Mouse (Mus musculus): ENCODE measurements around the gene Wdr77. TPM values are rescaled to one million over a fixed set of nuclear protein-coding genes. Genes with fewer than 3 reads are reported as not detected.
"Not testable (repeated sequence)": the region's sequence is repeated elsewhere in the genome, so short reads cannot be mapped to it uniquely, and the experiment has no call there.

The Wdr77 gene
- total RNA-seq, 2 experiments from 2014 or later = 39.1 to 68.7 TPM

DNA sequence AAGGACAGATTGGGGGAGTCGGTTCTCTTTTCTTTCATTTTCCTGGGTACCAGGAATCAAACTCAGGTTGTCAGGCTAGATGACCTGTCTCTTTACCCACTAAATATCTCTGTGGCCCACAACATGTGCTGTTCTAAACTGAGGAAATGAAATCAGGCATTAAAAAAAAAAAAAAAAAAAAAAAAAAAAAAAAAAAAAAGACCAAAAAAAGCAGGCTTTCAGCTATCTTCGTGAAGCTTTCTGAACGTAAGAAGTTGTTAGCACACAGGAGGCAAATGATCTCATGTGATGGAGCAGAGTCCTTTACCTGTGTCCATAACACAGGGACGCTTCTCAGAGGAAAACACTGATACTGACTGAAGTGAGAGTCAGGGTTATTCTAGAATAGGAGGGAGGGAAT is 23.1 kb upstream of the Wdr77 start:
- no peak for ATAC-seq (replicated peaks; ENCODE audit: poor library complexity)

DNA sequence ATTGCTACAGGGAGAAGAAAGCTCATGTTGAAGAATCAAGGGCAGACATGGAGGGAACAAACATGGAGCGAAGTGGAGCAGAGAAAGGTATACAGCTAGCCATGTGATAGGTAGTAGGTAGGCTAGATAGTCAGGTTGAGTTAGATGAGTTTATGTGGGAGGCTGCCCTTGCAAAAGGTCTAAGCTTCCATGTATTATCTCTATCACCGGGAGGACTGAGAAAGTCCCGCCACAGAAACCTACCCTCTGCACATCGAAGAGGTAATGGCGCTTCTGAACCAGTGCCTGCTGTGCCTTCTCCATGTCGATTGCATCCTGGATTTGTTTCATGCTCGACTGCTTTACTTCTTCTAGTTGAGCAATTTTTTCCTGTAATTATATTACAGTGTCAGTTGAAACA is 7.8 kb upstream of the Wdr77 start:
- no peak for ATAC-seq (replicated peaks; ENCODE audit: poor library complexity)

DNA sequence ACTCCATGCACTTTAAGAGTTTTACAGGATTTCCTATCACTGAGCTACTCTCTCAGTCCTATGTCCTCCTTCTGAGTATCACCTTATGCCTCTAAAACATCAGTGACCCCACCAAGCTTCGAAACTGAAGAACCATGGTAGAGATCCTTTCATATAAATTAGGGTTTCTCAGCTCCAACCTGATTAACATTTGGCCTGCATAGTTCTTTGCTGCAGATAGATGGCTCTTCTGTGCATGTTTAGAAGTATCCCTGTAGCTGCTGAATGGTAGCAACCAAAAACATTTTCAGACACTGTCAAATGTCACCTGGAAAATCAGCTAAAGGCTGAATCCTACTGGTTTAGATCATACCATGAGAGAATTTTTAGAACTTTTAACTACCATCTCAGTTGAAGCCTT is 1.9 kb upstream of the Wdr77 start:
- no peak for ATAC-seq (replicated peaks; ENCODE audit: poor library complexity)

DNA sequence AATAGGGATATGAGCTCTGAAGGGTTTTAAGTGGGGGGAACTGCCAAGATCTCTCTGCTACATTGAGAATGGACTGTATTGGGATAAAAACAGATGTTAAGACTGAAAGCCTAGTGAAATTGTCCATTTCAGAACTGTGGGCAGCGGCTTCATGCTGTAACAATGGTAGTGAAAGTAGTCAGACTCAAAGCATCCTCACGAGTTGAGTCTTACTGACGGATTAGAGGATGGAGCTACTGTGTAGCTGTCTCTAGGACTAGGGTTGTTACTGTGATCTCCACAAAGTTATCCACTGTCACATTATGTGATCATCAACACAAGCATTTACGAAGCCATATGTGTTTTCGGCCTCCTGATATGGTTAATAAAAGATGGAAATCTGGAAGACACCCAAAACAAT is 965 bp upstream of the Wdr77 start:
- ATAC-seq (replicated peaks; ENCODE audit: poor library complexity) = no peak

DNA sequence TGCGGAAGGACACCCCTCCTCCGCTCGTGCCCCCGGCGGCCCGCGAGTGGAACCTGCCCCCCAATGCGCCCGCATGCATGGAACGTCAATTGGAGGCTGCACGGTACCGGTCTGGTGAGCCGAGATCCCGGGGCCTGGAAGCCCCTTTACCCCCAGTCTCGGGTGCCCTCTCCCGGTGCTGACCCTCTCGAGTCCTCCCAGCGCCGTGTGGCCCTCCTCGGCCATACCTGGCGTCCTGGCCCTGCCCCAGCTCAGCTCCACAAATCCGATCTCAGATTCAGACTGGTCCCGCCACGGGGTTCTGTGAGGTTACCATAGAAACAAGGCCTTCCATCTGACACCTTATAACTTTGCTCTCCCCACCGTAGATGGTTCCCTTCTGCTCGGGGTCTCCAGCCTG is 416 bp downstream of the Wdr77 start:
- ATAC-seq (replicated peaks; ENCODE audit: poor library complexity) = peak; percentile 24

DNA sequence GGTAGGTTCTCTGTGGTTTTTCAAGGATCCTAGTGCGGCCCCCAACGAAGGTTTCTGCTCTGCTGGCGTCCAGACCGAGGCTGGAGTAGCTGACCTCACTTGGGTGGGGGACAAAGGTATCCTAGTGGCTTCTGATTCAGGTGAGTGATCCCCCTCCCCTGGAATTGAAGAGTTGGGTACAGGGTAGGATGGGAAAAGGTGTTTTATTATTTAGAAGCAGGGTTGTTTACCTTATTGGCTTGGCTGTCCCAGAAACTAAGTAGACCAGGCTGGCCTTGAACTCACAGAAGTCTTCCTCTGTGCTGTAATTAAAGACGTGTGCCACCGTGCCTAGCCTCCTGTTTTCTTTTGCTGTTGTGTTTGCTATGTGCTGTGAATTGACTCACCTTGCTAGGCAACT is 830 bp downstream of the Wdr77 start, which contains the start of gene Atp5f1:
Atp5f1 (minus strand) TSS at position 101 of the 400 bp plus-strand sequence.
- ATAC-seq (replicated peaks; ENCODE audit: poor library complexity) = no peak

DNA sequence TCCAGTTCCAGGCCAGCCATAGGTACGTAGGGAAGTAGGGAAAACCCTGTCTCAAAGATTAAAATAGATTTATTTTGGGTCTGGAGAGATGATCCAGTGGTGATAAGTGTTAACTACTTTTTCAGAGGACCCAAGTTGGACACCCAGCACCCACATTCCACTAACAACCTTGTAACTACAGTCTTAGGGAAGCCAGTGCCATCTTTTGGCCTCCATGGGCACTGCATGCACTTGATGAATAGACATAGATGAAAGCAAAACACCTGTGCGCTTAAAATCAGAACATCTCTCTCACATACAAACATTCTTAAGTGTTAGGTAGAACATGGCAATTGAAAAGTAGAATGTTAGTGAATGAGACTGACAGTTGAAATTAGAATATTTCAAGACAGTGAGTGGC is 1.5 kb downstream of the Wdr77 start:
- 0 out of 2 replicates have a peak, but pooled peaks have one; percentile 20 for ATAC-seq (replicated peaks; ENCODE audit: poor library complexity)

DNA sequence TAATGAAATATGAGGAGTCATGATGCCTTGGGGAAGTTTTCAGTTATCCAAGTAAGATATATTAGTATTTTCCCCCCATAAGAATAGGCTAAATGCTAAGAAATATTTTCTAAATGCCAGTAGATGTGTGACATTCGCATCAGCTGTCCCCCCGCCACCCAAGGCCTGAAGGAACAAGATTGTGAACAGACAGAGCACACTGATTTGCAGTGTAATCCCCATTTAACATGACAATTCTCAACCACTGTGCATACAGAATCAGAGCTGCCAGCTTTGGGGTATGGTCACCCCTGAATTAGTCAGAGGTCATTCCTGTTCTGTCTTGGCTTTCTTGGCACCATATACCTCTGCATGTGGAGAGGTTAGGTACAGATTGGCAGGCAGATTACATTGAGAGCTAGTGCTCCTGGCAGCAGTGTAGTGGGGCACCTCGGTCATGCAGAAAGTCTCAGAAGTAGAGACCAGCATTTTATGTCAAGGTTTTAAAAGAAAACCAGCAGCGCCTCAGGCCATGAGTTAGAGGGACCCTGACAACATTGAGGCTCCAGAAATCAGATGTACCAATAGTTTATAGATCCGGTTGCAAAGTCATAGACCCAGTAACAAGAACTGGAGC is 12.8 kb downstream of the Wdr77 start:
- no peak for ATAC-seq (replicated peaks; ENCODE audit: poor library complexity)

DNA sequence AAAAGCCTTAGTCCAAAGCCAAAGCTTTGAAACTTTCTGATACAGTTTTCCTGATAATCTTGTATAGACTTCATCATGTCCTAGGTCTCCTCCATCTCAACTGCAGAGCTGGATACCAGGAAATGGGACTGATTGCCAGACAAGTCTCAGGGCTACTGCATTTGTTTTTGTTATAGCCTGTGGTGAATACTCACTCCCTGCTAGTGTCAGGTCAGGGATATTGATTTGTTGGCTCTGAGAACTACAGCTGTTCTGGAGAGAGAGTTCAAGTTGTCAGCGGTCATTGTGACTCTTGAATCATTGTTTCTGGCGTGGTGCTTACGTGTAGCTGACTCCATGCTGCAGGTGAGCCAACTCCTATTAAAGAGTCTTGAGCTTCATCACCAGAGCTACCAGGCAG is 14.2 kb downstream of the Wdr77 start, which contains the start of gene Ovgp1:
Ovgp1 (plus strand) TSS at position 301 of the 400 bp plus-strand sequence.
- no peak for ATAC-seq (replicated peaks; ENCODE audit: poor library complexity)

DNA sequence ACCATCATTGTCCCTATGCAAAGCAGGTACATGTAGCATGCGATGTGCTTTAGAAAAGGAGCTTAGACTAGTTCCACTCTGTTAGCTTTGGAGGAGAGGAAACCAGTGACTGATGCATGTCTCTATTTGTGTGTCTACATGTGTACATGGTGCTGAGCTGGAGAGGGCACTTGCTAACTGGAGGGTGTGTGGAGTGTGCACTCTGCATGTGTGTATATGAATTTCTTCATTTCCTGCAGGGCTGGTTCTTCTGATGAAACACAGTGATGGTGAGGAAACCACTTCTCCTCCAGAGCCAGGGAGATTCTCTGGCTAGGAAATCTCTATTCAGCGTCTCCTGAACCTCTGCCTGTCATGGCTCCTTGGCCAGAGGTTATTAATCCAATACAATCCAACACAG is 15.0 kb downstream of the Wdr77 start:
- peak; percentile 95 for ATAC-seq (replicated peaks; ENCODE audit: poor library complexity)

DNA sequence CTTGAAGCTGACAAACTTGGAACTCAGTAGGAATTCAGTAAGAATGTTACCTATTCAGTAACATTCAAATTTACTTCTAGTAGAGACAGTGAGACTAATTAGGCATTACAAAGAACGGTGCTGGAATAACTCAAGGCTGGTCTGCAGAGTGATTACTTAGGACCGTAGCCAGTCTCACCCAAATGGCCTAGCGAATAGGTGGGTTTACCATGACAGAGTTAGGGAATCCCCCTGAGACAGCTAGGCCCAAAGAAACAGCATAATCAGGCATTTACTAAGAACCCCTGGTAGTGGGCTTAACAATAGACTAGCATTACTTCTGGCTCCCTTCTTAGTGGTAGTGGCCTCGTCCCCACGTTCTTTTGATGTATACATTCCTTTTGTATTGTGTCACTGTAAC is 30.4 kb downstream of the Wdr77 start:
- ATAC-seq (replicated peaks; ENCODE audit: poor library complexity) = not testable (repeated sequence)

DNA sequence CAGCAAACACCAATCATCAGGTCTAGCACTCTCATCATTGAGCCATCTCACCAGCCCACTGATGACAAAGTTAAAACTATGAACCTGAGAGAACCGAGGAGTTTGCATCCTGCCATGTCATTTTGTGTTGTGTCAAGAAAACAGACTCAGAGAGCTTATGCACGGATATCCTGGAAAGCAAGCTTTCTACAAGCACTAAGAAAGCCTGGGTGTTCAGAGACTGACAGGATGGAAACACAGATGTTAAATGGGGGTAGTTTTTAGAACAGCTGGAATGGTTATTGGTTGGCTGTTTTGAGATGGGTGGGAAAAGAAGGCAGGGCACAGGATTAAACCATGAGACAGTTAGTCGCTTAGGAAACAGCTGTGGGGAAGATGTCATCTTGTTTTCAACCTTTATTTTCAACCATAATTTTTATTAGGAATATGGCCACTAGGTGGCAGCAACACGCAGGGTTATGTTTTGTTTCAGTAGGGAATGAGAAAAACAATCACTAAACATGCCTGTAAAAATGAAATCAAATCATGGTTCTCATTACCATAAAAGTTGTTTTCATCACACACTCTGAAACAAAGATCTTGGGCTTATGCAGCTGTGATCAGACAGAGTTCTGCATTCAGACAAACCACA is 32.6 kb downstream of the Wdr77 start:
- peak; percentile 93 for ATAC-seq (replicated peaks; ENCODE audit: poor library complexity)

DNA sequence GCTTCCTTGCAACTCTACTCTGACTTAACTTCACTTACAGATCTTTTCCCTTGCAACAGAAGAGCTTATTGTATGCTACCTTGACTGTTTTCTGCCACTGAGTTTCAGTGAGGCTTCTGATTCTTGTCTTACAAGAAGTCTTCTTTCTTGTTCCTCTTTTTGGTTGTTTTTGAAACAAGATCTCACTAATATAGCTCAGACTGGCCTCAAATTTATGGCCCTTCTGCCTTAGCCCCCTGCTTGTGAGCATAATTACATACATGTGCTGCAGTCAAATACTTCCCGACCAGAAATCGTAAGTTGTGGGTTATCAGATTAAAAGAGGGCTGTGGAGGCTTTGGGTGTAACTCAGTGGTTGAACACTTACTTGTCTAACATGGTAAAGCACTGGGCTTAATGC is 35.6 kb downstream of the Wdr77 start:
- peak; percentile 38 for ATAC-seq (replicated peaks; ENCODE audit: poor library complexity)

DNA sequence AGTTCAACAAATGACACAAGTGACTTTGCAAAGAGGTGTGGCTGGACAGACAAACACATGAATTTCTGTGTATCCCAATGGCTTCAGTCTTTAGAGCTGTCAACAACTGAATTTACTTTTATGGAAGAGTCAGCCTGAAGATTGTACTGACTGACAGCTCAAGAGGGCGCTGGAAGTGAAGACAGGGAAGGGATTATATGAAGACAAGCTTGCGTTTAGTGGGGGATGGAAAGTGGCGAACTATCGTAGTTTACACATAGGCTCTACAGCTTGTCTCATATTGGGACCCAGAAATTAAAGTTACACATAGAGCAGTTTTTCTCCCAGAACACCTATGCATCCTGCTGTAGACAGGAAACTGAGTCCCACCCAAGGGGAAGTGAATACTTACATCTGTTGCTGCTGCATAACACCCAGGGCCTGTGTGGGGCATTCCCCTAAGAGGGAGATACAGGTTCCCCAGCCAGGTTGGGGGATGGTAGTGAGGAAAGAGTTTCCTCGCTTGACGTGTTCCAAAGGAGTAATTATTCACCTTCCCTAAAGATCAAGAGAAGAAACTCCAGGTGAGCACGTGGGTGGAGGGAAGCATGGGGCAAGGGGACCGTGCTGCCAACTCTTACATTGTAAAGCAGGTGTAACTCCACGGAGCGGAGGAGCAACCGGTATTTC is 41.7 kb downstream of the Wdr77 start:
- peak; percentile 50 for ATAC-seq (replicated peaks; ENCODE audit: poor library complexity)

DNA sequence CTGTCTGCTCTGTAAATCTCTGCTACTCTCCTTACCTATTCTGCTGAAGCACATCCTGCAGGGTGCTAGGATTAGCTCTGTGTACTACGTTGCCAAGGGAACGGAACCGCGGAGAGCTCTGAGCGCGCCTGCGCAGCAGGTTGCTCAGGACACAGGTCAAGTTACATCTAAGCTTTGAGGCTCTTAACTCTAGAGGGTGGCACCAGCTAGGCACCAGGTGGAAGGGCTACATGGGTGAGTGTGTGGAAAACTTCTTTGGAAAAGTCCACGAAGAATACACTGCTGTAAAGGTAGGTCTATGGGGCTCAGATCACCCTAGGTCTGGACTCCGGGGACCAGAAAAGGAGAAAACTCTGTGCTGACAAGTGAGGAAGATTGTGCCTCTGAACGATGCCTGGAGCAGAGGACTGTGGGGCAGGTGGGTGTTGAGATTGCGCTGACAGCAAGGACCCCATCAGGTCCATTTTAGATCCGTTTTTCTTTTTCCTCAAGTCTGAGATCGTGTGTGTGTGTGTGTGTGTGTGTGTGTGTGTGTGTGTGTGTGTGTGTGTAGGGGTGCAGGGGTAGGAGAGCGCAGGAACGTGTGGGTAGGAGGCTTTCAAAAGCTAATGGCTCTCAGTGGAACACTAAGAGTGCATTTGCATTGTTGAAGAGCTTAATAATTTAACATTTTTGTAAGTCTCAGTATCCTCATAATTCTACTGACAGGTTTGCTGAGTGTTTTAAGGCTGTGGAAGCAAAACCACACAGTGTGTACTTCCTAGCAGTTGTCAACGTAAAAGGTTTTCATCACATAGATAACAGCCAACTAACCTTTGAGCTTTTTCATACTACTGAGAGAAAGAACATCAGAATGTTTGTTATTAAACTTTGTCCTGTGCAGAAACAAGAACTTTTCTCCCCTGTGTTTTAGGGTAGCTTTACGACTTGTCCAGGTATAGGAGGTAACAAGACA is 42.5 kb downstream of the Wdr77 start:
- ATAC-seq (replicated peaks; ENCODE audit: poor library complexity) = peak; percentile 91

DNA sequence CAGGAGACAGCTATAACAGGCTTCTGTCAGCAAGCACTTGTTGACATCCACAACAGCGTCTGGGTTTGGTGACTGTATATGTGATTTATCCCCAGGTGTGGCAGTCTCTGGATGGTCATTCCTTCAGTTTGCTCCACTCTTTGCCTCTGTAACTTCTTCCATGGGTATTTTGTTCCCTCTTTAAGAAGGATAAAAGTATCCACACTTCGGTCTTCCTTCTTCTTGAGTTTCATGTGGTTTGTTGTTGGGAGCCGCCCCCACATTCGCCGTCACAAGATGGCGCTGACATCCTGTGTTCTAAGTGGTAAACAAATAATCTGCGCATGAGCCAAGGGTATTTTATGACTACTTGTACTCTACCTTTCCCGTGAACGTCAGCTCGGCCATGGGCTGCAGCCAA is 44.2 kb downstream of the Wdr77 start:
- ATAC-seq (replicated peaks; ENCODE audit: poor library complexity) = not testable (repeated sequence)

DNA sequence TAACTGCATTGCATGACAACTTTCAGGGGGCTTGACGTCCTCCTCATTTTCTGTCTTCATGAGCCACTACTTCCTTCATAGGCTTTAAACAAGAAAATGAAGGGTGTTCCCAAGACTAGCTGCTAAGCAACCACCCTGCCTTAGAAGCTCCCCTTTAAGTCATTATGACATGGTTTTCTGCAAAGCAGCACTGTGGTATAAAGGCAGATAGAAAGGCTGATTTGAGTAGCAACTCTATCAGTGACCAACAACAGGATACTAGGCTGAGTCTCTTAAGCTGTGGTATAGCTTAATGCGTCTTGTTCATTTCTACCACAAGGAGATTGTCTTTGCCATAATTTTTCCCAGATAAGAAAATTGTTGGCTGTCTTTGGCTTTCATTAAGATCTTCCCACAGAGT is 55.4 kb downstream of the Wdr77 start, which contains the start of gene Pifo:
Pifo (minus strand) TSS at position 101 of the 400 bp plus-strand sequence.
- no peak for ATAC-seq (replicated peaks; ENCODE audit: poor library complexity)
